Comparison of ENCODE assay signal across 12 mouse cellular contexts in genomic region chr8:61075059-61075458, GRCm38 (mm10).
DNase-seq lines count a peak whose midpoint lies in the region; ATAC-seq and TF ChIP-seq lines count a peak whose summit lies in the region.
"Had no signal": no experiment of that assay in that cellular context is flagged by ENCODE, and none has a peak within 500 bp of the region (broad histone marks: within the 10 kb centered on the region; RNA-seq: fewer than 3 reads in every experiment).

No protein-coding gene starts in this region.

- H3K9me3 ChIP-seq in forebrain, embryonic 14.5 days (replicated peaks; ENCODE audit: control insufficient read depth, low read length) = no peaks in the 10 kb centered on the region
- H3K9me3 ChIP-seq in forebrain, embryonic 12.5 days = no peaks in the 10 kb centered on the region
- H3K9me3 ChIP-seq in forebrain, postnatal 0 days (ENCODE audit: low read length) = no peaks in the 10 kb centered on the region
- H3K9me3 ChIP-seq: liver, embryonic 15.5 days had no signal

- H3K9ac ChIP-seq in forebrain, embryonic 14.5 days (ENCODE audit: low read length) = no peak overlapping the region
- H3K9ac ChIP-seq in forebrain, embryonic 12.5 days = no peak overlapping the region
- H3K9ac ChIP-seq in forebrain, postnatal 0 days = no peak overlapping the region
- H3K9ac ChIP-seq: liver, embryonic 15.5 days had no signal

- peak; percentile 54; the same call in 1 of the 2 replicates for ATAC-seq in forebrain, embryonic 14.5 days
- ATAC-seq in forebrain, embryonic 12.5 days (ENCODE audit: low FRiP score) = no peak
- peak; percentile 84 for ATAC-seq in forebrain, postnatal 0 days

- no peaks in the 10 kb centered on the region for H3K27me3 ChIP-seq in forebrain, embryonic 14.5 days (replicated peaks; ENCODE audit: control insufficient read depth, insufficient read depth, low read length)
- no peaks in the 10 kb centered on the region for H3K27me3 ChIP-seq in forebrain, embryonic 12.5 days
- no peaks in the 10 kb centered on the region for H3K27me3 ChIP-seq in forebrain, postnatal 0 days (ENCODE audit: insufficient read depth, low read length)
- H3K27me3 ChIP-seq: liver, embryonic 15.5 days had no signal

- H3K4me3 ChIP-seq in forebrain, embryonic 14.5 days (ENCODE audit: low read depth, low read length) = no peak overlapping the region
- no peak overlapping the region for H3K4me3 ChIP-seq in forebrain, embryonic 12.5 days (replicated peaks)
- no peak overlapping the region for H3K4me3 ChIP-seq in forebrain, postnatal 0 days (ENCODE audit: low read depth, low read length)
- H3K4me3 ChIP-seq: liver, embryonic 15.5 days; myocyte had no signal

- H3K4me2 ChIP-seq in forebrain, embryonic 14.5 days (ENCODE audit: low read length) = no peak overlapping the region
- H3K4me2 ChIP-seq in forebrain, embryonic 12.5 days = no peak overlapping the region
- H3K4me2 ChIP-seq in forebrain, postnatal 0 days (ENCODE audit: low read depth) = no peak overlapping the region
- H3K4me2 ChIP-seq: liver, embryonic 15.5 days had no signal

- no peak overlapping the region for H3K27ac ChIP-seq in forebrain, embryonic 14.5 days (ENCODE audit: low read depth, low read length)
- no peak overlapping the region for H3K27ac ChIP-seq in forebrain, embryonic 12.5 days
- no peak overlapping the region for H3K27ac ChIP-seq in forebrain, postnatal 0 days (ENCODE audit: low read depth, low read length)
- H3K27ac ChIP-seq: liver, embryonic 15.5 days had no signal

- peak; percentile 64 for DNase-seq in forebrain, embryonic 14.5 days (ENCODE audit: low spot score)
- peak; percentile 11 for DNase-seq in layer of hippocampus, adult 9-10 months (ENCODE audit: low spot score)
- no peak for DNase-seq in layer of hippocampus, adult 9-11 months
- peak; percentile 7 for DNase-seq in A20 (ENCODE audit: low read depth, low spot score)
- peak; percentile 76 for DNase-seq in forebrain, postnatal 0 days
- DNase-seq in adrenal gland, adult 8-10 months = no peak
- DNase-seq in spleen, postnatal 36 days (ENCODE audit: low spot score in 2 of 2) = no peak
- DNase-seq: cerebellum, adult 18-20 months; thymus, adult 18-20 months had no signal

- H3K4me1 ChIP-seq in forebrain, embryonic 14.5 days (ENCODE audit: control insufficient read depth, insufficient read depth, low read length) = no peaks in the 10 kb centered on the region
- H3K4me1 ChIP-seq in forebrain, embryonic 12.5 days = no peaks in the 10 kb centered on the region
- H3K4me1 ChIP-seq in forebrain, postnatal 0 days (ENCODE audit: insufficient read depth) = no peaks in the 10 kb centered on the region
- H3K4me1 ChIP-seq: liver, embryonic 15.5 days had no signal

- peak; percentile 68 for TF ChIP-seq CTCF in forebrain, postnatal 0 days (IDR thresholded peaks at IDR 0.05; ENCODE audit: low read depth)

- H3K36me3 ChIP-seq in forebrain, embryonic 14.5 days (ENCODE audit: control insufficient read depth, insufficient read depth, low read length) = peaks cover 9% of the 10 kb centered on the region; the same call in 1 of the 2 replicates
- H3K36me3 ChIP-seq in forebrain, embryonic 12.5 days (replicated peaks) = peaks cover 10% of the 10 kb centered on the region
- peaks cover 17% of the 10 kb centered on the region; the same call in 1 of the 2 replicates for H3K36me3 ChIP-seq in forebrain, postnatal 0 days (ENCODE audit: insufficient read depth)

Comparison
In these comparisons a context has a peak if more than half of its experiments do, and no peak if none do; other contexts are left out.
1. DNase-seq: peak in forebrain, embryonic 14.5 days (single experiment), layer of hippocampus, adult 9-10 months (single experiment), A20 (single experiment) and forebrain, postnatal 0 days (single experiment); none in layer of hippocampus, adult 9-11 months (single experiment), adrenal gland, adult 8-10 months (single experiment) and spleen, postnatal 36 days (0 of 2).